Mouse (Mus musculus): ENCODE measurements at regions not wholly inside any gene's neighbourhood (a gene's known extent, or its start where the extent isn't known, plus 50 kb on each side); places are given as distances from the start of the nearest gene placed in this dataset.

DNA sequence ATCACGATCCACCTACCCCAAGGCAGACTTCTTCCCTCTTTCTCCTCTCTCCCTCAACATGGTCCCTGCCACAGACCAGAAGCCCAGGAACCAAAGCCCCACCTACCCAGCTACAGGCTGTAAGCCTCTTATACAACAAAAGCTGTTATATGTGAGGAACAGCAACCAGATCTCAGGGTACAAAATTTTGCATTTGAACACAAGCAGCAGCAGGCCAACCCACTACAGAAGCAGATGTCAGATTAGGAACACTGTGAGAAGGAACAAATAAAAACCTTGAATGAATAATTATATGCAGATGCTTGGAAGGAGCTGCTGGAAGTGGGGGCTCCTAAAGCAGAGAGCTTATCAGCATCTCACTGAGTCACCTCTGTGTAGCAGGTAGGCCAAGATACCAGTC lies 444.8 kb downstream of the Tox3 start:
- TF ChIP-seq CTCF (conservative IDR thresholded peaks at IDR 0.05; ENCODE audit: low read length) (no peak), NANOG (IDR thresholded peaks at IDR 0.05; ENCODE audit: borderline replicate concordance, low read length) (no peak), POU5F1 (IDR thresholded peaks at IDR 0.05; ENCODE audit: borderline replicate concordance, low read length) (no peak)

Measured in E14TG2a.4 (cell line).